Mouse (Mus musculus) cortical plate, adult 2 months (tissue): ENCODE measurements at regions not wholly inside any gene's neighbourhood (a gene's known extent, or its start where the extent isn't known, plus 50 kb on each side); places are given as distances from the start of the nearest gene placed in this dataset.

Experiments
- CTCF ChIP-seq: fragments of 200-500 bp; IDR thresholded peaks from 2 replicates; pipeline ENCODE4 v1.5.1; 2011; ENCODE audit warnings: mild to moderate bottlenecking, control low read depth, low read length; ENCODE audit not compliant: insufficient read depth; ENCODE audit errors: extremely low read depth
- POLR2A ChIP-seq: fragments of 200-500 bp; IDR thresholded peaks from 2 replicates; pipeline ENCODE4 v1.6.1; 2011; ENCODE audit warnings: mild to moderate bottlenecking, low read length, control low read depth; ENCODE audit not compliant: insufficient read depth; ENCODE audit errors: extremely low read depth

DNA sequence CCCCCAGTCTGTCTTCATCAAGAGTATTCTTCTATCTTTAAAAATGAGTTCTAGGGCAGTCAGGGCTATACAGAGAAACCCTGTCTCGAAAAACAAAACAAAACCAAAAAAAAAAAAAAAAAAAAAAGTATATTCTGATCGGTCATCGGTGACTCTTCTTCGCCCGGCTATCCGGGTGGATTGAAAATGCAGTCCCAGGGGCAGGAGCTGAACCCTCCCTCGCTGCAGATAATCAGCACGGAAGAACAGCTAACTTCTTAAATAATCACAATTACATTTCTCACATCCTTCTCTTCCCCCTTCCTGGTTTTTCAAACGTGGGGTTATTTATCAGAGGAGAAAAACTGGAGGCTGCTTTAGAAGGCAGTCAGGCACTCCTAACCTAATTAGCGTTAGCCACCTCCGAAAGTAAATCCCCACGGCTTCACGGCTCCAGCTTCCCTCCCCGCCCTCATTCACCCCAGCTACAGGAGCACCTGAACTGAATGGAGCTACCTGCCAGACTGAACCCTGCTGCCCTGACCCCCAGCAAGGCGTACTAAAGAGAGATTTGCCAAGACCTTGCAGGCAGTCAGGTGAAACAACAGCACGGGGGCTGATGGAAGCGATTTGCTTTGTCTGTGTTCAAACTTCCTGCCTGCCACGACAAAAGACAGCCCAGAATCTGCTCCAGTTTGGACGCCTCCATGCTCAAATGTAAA lies 379.2 kb downstream of the Gpd2 start:
- TF ChIP-seq CTCF: no peak
- TF ChIP-seq POLR2A: no peak
